Mouse (Mus musculus) embryonic facial prominence, embryonic 14.5 days (tissue): Measurements from ENCODE around the gene Cd6. TPM values are rescaled to one million over a fixed set of nuclear protein-coding genes. Genes with fewer than 3 reads are reported as not detected.

ENCODE experiments used
- ATAC-seq: fragments of 200-750 bp; cut with Nextera tagmentation; 2 replicates; pipeline ENCODE4 v1.8.0; 2017; ENCODE audit warnings: low read depth, moderate number of reproducible peaks, moderate TSS enrichment
- DNase-seq: peaks from one replicate; pipeline ENCODE4 v3.0.0-alpha.2; 2015; ENCODE audit warnings: low spot score
- H3K27ac ChIP-seq: fragments of 300-500 bp; sonication (generic); replicated peaks from 2 replicates; pipeline ENCODE4 v1.5.1; 2014; ENCODE audit warnings: low read depth, mild to moderate bottlenecking, low read length, moderate library complexity
- H3K27me3 ChIP-seq: fragments of 300-500 bp; sonication (generic); replicated peaks from 2 replicates; pipeline ENCODE4 v1.6.1; 2014; ENCODE audit warnings: low read length; ENCODE audit not compliant: control insufficient read depth, insufficient read depth
- H3K36me3 ChIP-seq: fragments of 300-500 bp; sonication (generic); 2 replicates; pipeline ENCODE4 v1.6.1; 2014; ENCODE audit warnings: low read length, mixed read lengths; ENCODE audit not compliant: control insufficient read depth, insufficient read depth
- H3K4me1 ChIP-seq: fragments of 300-500 bp; sonication (generic); 2 replicates; pipeline ENCODE4 v1.6.1; 2014; ENCODE audit warnings: antibody characterized with exemption, low read length; ENCODE audit not compliant: control insufficient read depth, insufficient read depth
- H3K4me2 ChIP-seq: fragments of 300-500 bp; sonication (generic); 2 replicates; pipeline ENCODE4 v1.6.1; 2014; ENCODE audit warnings: low read depth, mild to moderate bottlenecking, low read length, moderate library complexity, mixed read lengths
- H3K4me3 ChIP-seq: fragments of 300-500 bp; sonication (generic); 2 replicates; pipeline ENCODE4 v1.5.1; 2014; ENCODE audit warnings: low read depth, mild to moderate bottlenecking, low read length
- H3K9ac ChIP-seq: fragments of 300-500 bp; sonication (generic); 2 replicates; pipeline ENCODE4 v1.6.1; 2014; ENCODE audit warnings: low read depth, mild to moderate bottlenecking, low read length, moderate library complexity, mixed read lengths
- H3K9me3 ChIP-seq: fragments of 300-500 bp; sonication (generic); 2 replicates; pipeline ENCODE4 v1.6.1; 2016; ENCODE audit warnings: low read length; ENCODE audit not compliant: control insufficient read depth
- WGBS: fragments of 180-500 bp; shearing (Covaris S2); extraction: QIAGEN DNeasy Blood & Tissue Kit; methylation state at CpG from one replicate; pipeline ENCODE4 v1.1.7; 2014; 5-methylcytosine and 5-hydroxymethylcytosine counted together
- polyA plus RNA-seq: library from polyadenylated mRNA; unstranded; fragments of >200 nt; fragmentation: Nextera tagmentation; extraction: Ambion mirVana; gene quantifications from 2 replicates; pipeline ENCODE4 v1.2.1, GENCODE M21; 2014

Gene Cd6
- polyA plus RNA-seq, 1 experiment from 2014 or later: not detected

DNA sequence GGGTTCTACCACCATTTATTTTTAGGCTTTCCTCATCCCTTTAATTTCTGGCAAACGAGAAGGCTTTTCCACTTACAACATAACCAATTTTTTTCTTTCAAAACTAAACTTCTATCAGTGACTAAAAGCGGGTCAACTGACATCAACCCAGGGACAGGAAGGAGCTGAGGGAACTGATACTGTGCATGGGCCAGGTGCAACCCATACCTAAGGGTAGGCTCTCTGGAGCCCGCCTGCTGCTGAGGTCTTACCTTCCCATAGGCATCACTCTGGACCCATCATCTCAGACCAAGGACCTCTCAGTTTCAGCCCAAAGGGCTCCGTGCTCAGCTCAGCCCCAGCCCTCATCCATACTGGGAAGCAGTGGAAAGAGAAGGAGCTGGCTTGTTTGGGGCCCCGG is 1.5 kb downstream of the Cd6 start:
- Histone ChIP-seq H3K9me3 (no peaks in the 10 kb centered on the region), H3K4me1 (no peaks in the 10 kb centered on the region), H3K27me3 (no peaks in the 10 kb centered on the region), H3K27ac (no peak overlapping the region), H3K4me3 (no peak overlapping the region), H3K36me3 (no peaks in the 10 kb centered on the region), H3K4me2 (no peak overlapping the region), H3K9ac (no peak overlapping the region)
- 89% methylated on average over 5 of the region's 5 CpGs for WGBS
- DNase-seq: no peak
- ATAC-seq: no peak

DNA sequence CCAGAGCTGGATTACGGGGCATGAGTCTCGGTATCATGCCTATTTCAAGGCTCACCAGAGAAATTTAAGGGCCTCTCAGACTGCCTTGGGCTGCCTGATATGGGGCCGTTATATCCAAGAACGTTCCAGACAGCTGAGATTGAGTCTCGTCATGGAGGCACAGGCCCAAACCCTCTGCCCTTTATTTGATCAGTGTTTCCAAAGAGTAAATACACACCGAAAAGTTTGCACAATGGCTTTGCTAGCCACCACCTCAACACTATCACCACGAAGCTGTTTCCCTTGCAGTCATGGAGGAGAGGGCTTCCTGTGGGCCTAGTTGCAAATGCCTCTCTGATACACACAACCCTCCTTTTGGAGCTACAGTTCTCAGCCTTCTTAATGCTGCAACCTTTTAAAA is 5.8 kb downstream of the Cd6 start:
- no peaks in the 10 kb centered on the region for H3K9me3 ChIP-seq
- H3K4me2 ChIP-seq: no peak overlapping the region
- no peaks in the 10 kb centered on the region for H3K4me1 ChIP-seq
- H3K9ac ChIP-seq: no peak overlapping the region
- no peak for ATAC-seq
- H3K27me3 ChIP-seq: no peaks in the 10 kb centered on the region
- H3K27ac ChIP-seq: no peak overlapping the region
- DNase-seq: no peak
- H3K36me3 ChIP-seq: no peaks in the 10 kb centered on the region
- no peak overlapping the region for H3K4me3 ChIP-seq
- 84% methylated on average over 7 of the region's 7 CpGs for WGBS

- Histone ChIP-seq H3K9ac (no peak overlapping the region), H3K27ac (no peak overlapping the region), H3K9me3 (no peaks in the 10 kb centered on the region), H3K4me2 (no peak overlapping the region), H3K36me3 (no peaks in the 10 kb centered on the region), H3K4me3 (no peak overlapping the region), H3K4me1 (no peaks in the 10 kb centered on the region), H3K27me3 (no peaks in the 10 kb centered on the region)
- DNase-seq: no peak
- WGBS: 95% methylated on average over 4 of the region's 4 CpGs
- no peak for ATAC-seq
Measured at GRCm38 (mm10) chr19:10822534-10822933, 7.3 kb downstream of the Cd6 start.

GRCm38 (mm10) chr19:10821319-10821718 is 8.5 kb downstream of the Cd6 start:
- WGBS: 74% methylated on average over 7 of the region's 7 CpGs
- no peaks in the 10 kb centered on the region for H3K9me3 ChIP-seq
- no peak overlapping the region for H3K9ac ChIP-seq
- H3K4me2 ChIP-seq: no peak overlapping the region
- no peak overlapping the region for H3K27ac ChIP-seq
- H3K36me3 ChIP-seq: no peaks in the 10 kb centered on the region
- no peaks in the 10 kb centered on the region for H3K4me1 ChIP-seq
- ATAC-seq: no peak
- no peaks in the 10 kb centered on the region for H3K27me3 ChIP-seq
- no peak for DNase-seq
- no peak overlapping the region for H3K4me3 ChIP-seq

DNA sequence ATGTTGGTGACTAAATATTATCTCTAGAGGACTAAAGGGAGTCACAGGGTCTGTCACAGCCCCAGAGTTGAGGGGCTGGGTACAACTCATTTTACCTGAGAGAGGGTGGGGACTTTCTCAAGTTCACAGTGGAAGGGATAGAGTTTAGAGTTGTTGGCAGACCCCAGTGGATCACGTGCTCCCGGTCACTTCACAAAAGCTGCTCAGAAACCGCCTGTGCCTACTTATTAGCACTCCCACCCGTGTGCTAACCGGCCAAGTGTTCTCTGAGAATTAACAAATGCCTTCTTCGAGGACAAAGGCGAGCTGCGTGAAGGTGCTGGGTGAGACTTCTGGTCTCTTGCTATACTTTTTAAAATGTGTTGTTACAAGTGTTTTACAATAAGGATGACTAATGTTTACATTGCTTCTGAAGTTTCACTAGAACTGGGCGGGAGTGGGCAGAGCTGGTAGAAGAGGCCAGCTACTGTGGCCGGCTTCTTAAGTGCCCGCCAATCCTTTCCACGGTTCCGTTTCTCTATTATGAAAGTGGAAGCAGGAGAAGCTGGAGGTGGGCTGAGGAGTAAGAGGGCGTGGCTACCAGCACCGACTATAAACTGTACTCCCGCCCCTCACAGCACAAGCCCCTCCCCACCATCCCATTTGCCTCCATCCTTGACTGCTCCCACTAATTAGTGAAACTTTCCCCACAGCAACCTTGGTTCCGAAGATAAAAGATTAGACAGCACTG is 11.5 kb downstream of the Cd6 start:
- ATAC-seq (peak; percentile 57; the same call in 1 of the 2 replicates), DNase-seq (peak; percentile 48)
- no peak overlapping the region; the same call in 1 of the 2 replicates for H3K9ac ChIP-seq

GRCm38 (mm10) chr19:10816462-10816861 is 13.4 kb downstream of the Cd6 start:
- 68% methylated on average over 2 of the region's 2 CpGs for WGBS
- no peak overlapping the region for H3K4me3 ChIP-seq
- ATAC-seq: no peak
- H3K9ac ChIP-seq: no peak overlapping the region
- no peak for DNase-seq
- no peak overlapping the region for H3K4me2 ChIP-seq
- H3K27ac ChIP-seq: no peak overlapping the region
- no peaks in the 10 kb centered on the region for H3K36me3 ChIP-seq
- no peaks in the 10 kb centered on the region for H3K4me1 ChIP-seq
- no peaks in the 10 kb centered on the region for H3K27me3 ChIP-seq
- no peaks in the 10 kb centered on the region for H3K9me3 ChIP-seq

More for the DNA sequence above, 11.5 kb downstream of the Cd6 start:
- Histone ChIP-seq H3K4me3 (0 out of 2 replicates have a peak overlapping the region, but pooled peaks have one; percentile 14), H3K9me3 (no peaks in the 10 kb centered on the region), H3K4me2 (peak overlapping the region; percentile 30), H3K36me3 (no peaks in the 10 kb centered on the region), H3K27me3 (no peaks in the 10 kb centered on the region), H3K27ac (no peak overlapping the region), H3K4me1 (no peaks in the 10 kb centered on the region)
- WGBS: 37% methylated on average over 17 of the region's 17 CpGs

DNA sequence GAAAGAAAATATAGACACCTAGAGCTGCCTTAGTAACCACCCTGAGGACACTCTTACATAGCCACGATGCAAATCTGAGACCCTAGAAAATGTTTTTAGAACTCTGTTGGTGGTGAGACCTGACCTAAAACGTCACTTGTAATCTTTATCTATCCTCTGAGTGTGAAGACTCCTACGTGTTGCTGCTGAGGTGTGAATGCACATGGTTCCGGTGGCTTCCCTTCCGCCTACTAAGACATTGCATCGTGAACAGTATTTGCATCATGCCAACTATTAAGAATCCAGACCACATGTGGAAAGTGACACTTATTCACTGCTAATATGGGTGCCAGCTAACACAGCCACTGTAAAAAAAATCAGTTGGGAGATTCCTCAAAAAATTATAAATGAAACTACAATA is 14.0 kb downstream of the Cd6 start:
- WGBS: 79% methylated on average over 6 of the region's 6 CpGs
- no peak overlapping the region for H3K9ac ChIP-seq

DNA sequence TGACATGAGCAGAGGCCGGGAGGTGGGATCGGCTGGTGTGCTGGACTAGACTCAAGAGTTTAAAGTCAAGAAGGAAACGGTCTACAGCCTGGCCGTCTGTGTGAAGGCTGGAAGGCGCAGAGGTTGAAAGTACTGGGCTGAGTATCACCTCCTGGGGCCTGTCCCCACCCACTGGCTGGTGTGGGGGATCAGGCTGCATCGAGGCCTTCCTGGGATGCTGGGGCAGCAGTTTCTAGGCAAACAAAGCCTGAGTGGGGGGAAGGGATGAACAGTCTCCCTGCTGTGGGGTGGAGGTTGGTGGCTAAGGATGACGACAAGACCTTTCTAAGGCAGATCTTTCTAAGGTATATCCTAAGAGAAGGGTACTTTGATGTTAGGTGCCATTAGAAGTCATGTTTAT is 16.0 kb downstream of the Cd6 start:
- H3K4me1 ChIP-seq: peaks cover 4% of the 10 kb centered on the region; the same call in 1 of the 2 replicates
- no peaks in the 10 kb centered on the region for H3K9me3 ChIP-seq
- H3K27me3 ChIP-seq: no peaks in the 10 kb centered on the region
- 73% methylated on average over 7 of the region's 7 CpGs for WGBS
- no peak for DNase-seq
- H3K4me2 ChIP-seq: no peak overlapping the region
- H3K9ac ChIP-seq: no peak overlapping the region
- ATAC-seq: no peak
- no peaks in the 10 kb centered on the region for H3K36me3 ChIP-seq
- no peak overlapping the region for H3K4me3 ChIP-seq
- no peak overlapping the region for H3K27ac ChIP-seq

More for the DNA sequence above, 14.0 kb downstream of the Cd6 start:
- Histone ChIP-seq H3K27me3 (no peaks in the 10 kb centered on the region), H3K36me3 (no peaks in the 10 kb centered on the region), H3K4me3 (no peak overlapping the region), H3K4me2 (no peak overlapping the region), H3K27ac (no peak overlapping the region), H3K4me1 (no peaks in the 10 kb centered on the region), H3K9me3 (no peaks in the 10 kb centered on the region)
- ATAC-seq (no peak), DNase-seq (no peak)

- DNase-seq (no peak), ATAC-seq (no peak)
- no peak overlapping the region for H3K9ac ChIP-seq
- H3K36me3 ChIP-seq: no peaks in the 10 kb centered on the region
- H3K4me3 ChIP-seq: no peak overlapping the region
- no peaks in the 10 kb centered on the region for H3K9me3 ChIP-seq
- no peak overlapping the region for H3K27ac ChIP-seq
- H3K4me1 ChIP-seq: peaks cover 4% of the 10 kb centered on the region; the same call in 1 of the 2 replicates
- 96% methylated on average over 5 of the region's 5 CpGs for WGBS
- no peak overlapping the region for H3K4me2 ChIP-seq
- no peaks in the 10 kb centered on the region for H3K27me3 ChIP-seq
Measured at GRCm38 (mm10) chr19:10813039-10813438, 16.8 kb downstream of the Cd6 start.
